Mouse (Mus musculus) layer of hippocampus, adult 9-10 months (tissue): ENCODE data around the gene Sgsm2.
"Not testable (repeated sequence)": the region's sequence is repeated elsewhere in the genome, so short reads cannot be mapped to it uniquely, and the experiment has no call there.

ENCODE experiments used
- DNase-seq: peaks from one replicate; pipeline ENCODE4 v3.0.0; 2022; ENCODE audit warnings: low spot score

Sgsm2 gene

DNA sequence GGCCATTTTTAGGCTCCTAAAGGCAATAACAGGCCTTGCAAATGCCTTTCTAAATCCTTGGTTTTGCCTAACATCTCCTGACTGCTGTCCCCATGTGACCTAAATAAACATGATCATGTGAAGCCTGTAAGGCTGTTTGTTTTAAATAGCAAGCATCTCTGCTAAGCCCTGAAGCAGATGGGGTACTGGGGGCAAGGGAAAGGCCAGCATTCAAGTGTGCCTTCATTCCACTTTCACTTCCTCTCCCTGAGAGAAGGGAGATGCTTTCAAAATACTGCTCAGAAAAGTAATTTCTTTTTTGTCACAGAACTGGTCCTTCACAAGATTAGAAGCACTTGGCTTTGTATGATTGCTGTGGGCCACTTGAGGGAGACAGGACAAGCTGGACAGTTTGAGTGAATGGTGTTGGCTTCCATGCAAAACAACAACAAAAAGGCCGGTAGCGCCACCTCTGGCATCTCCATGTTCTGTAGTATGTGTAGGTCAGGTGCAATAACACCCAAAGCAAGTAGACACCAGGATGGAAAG is 68.4 kb downstream of the Sgsm2 start:
- no peak for DNase-seq

DNA sequence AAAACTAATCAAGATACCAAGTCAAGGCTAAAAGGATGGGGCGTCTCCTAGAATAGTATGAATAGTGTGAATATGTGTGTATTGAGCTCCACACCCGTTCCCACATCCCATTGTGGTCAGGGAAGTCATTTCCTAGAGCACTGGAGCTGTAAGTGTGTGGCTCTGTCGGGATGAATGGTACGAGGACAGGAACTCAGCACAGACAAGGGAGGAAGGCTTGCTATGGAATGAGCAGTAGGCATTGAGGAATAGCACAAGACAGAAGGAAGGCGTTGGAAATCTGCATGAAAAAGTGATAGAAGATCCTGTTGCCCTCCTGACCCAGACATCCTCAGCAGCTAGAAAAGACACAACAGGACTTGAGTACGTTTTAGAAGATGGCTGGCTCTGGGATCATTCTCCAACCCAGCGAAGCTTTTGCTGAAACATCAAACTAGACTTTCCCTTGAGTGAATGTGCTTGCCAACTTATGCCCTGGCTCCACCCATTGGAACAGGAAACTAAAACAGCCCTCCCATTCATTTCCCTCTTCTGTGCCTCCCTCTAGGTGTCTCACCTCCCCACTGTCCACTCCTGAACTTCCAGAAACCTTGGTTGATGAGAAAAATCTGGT is 69.0 kb downstream of the Sgsm2 start:
- no peak for DNase-seq

DNA sequence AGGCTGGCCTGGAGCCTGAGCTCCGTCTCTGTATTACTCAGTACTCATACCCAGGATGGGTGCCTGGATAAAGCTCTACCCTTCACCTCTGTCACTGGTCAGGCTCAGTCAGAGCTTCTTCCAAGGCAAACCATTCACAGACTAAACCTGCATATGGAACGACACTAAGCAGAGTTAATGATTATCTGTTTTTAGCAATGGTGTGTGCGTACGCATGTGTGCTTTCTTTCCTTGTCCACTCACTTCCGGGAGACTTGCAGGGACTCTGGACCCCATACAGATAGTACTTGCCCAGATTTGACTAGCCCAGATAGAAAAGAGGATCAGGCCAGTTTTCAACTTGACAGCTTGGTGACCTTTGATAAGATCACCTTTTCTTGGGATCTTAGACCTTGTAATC is 70.2 kb downstream of the Sgsm2 start:
- DNase-seq, result no peak

DNA sequence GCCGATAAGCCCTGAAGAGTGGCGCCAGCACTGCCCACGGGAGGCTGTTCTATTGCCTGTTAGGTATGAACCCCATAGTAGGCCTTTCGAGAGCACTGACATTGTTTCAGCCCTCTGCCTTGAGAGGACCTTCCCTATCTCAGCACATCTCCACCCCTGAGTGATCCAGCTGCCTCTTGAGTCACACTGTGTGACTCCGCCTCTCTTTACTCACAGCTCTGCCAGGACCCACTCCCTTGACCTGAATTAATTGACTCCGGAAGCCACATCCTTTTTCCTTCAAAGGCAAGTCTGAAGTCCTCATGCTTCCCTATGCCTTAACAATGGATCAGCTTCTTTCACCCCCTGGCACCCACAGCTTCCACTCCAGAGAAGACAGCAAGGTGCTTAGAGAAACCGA is 70.7 kb downstream of the Sgsm2 start:
- no peak for DNase-seq

DNA sequence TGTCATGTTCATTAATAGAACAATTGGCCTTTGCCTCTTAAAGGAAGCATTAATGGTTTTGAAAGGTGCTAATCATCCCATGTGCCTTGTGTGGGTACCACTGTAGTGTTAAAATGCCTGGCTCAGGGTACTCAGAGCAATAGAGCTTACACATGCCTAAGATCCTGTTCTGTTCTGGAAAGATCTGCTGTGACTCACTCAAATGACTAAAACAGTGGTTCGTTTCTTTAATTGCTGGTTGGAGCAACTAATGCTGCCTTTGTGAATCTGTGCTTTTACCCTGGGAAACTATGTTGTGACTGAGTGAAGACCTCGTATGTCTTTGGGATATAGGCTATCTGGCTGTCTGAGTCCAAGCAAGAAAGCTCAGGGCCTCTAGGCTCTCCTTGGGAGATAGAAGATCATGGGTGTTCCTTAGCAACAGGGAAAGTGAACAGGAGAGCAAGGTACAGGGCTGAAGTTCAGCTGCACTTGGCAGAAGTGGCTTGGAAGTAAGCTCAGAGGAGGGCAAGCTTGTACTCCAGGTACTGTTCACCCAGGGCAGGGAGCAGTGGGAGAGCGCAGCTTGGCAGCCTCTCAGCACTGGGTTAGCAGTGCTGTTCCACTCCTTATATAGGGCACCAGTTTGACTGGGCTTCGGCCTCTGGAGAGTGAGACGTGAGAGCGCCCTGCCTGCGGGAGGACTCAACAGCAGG is 74.0 kb downstream of the Sgsm2 start:
- DNase-seq, result no peak

DNA sequence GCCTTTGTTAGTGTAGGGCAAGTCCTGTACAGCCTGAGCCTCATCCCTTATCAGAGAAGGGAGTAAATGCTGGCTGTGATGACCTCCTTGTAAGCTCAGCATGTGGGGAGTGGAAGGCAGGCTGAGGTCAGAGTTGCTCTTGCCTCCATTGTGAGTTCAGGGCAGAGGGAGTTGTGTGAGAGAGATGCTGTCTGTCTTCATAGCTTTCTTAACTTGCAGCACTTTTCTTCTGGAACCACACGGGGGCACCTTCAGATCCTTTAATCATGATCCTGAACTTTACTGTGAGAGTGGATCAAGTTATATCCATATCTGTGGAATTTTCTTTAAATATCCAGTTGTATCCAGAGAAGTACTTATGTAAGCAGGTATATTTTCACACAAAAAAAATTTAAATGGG is 75.4 kb downstream of the Sgsm2 start:
- no peak for DNase-seq

DNA sequence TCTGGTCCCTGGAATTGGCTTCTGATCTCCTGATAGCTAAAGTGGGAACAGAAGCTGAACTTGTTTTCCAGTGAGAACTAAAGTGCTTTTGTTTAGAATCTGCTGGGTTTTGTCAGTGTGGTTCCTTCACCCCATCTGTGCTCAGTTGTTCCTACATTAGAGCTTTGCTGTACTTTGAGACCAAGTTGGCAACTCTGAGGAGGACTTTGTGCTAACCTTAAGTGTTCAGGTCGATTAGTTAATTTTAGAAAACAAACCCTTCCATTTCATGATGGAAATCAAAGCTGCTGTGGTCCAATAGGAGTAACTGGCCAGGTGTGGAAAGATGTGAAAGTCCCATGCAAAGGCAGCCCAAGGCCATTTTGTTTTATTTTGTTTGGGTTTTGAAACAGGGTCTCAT is 75.9 kb downstream of the Sgsm2 start:
- no peak for DNase-seq

DNA sequence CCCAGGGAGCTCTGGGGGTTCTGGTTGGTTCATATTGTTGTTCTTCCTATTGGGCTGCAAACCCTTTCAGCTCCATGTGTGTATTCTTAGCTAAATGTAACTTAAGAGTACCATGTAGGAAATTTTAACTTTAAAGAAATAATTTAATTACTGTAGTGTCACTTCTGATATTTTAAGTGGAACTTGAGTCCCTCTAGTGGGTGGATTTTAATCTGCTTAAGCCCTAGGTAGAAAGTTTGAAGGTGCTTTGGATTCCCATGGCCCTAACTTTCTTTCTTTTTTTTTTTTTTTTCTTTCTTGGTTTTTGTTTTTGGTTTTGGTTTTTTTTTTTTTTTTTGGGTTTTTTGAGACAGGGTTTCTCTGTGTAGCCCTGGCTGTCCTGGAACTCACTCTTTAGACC is 81.1 kb downstream of the Sgsm2 start:
- no peak for DNase-seq

DNA sequence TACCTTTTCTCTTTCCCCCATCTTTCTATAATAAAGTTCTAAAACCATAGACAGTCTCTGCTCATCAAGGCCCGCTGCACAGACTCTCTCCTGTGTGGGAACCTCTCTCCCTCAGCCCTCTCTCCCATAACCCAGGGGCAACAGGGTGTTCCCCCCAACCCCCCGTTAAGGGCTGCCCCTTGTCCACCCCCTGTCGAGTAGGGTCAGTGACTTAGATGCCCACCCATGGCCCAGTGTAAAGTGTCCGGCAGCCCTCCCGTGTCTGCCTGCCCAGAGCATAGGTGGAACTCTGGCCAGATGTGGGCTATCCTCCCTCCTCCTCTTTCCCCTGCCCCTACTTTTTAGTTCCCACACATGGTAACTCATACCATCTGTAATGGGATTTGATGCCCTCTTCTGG is 85.3 kb downstream of the Sgsm2 start:
- DNase-seq, result no peak

DNA sequence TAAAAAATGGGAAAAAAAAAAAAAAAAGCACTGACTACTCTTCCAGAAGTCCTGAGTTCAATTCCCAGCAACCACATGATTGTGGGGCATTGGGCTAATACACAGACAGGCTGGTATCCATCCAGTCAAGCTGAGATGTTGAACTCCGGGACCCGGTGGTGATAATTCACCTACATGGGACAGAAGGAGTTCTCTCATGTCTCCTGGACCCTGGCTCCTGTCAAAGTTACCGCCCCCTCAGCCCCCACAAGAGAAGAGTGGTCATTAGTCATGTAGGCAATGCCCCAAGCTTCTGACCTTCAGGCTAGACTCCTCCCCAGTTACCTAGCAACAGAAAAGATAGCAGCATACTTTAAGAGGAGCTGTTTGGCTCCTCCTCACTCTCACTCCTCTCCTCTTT is 85.8 kb downstream of the Sgsm2 start:
- DNase-seq, result not testable (repeated sequence)

DNA sequence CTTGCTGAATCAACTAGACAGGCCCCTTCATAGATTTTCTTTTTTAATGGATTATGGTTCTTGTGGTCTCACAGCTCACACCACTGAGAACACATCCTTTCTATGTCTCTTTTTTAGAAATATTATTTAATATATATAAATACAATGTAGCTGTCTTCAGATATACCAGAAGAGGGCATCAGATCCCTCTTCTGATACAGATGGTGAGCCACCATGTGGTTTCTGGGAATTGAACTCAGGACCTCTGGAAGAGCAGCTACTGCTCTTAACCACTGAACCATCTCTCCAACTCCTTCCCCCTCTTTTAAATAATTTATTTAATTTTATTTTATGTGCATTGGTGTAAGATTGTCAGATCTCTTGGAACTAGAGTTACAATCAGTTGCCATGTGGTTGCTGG is 86.7 kb downstream of the Sgsm2 start:
- DNase-seq, result no peak

DNA sequence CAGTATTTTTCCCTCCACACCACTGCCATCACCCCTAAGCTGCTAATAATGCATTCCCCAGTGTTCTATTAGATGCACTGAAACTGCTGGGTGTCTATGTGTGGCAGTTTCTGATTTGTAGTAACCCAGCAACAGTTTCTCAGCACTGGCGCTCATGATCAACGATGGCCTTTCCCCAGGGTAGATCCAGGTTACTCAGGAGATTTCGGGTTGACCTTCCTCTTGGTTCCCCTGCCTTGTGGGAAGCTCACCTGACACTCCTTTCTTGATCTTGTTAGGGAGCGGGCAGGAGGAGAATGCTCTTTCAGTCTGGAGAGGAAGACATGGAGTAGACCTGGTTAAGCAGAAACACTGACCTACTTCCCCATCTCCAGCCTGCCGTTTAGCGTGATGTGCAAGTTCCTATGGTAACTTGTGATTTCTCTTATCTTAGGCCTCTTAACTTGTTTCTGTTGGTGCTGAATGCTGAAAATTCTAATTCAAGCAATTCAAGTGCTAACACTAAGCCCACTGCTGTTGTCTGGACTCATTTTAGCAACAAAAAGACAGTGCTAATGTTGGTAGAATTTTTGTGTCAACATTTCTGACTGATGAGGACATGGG is 88.5 kb downstream of the Sgsm2 start:
- no peak for DNase-seq

DNA sequence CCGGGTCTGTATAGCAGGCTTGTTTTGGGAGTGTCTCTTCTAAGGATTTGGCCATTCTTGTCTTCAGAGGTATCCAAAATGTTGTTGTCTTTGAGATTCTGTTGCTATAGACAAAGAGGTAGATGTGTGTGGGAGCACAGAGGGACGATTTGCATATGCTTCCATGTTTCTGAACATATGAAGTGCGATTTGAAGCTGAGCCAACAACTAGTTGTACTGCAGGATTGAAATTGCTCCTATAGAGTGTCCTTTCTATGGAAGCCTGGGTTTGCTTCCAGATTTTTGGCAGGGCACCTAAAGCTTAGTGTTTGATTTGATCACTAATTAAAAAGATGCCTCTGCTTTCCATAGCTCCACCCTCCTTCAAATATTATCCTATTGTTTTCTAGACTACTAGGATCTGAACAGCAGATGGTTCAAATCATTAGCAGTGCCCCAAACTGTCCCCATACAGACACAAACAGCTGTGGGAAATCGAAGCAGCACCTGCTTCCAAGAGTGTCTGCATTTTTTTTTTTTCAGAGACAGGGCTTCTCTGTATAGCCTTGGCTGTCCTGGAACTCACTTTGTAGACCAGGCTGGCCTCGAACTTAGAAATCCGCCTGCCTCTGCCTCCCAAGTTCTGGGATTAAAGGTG is 89.5 kb downstream of the Sgsm2 start:
- no peak for DNase-seq

DNA sequence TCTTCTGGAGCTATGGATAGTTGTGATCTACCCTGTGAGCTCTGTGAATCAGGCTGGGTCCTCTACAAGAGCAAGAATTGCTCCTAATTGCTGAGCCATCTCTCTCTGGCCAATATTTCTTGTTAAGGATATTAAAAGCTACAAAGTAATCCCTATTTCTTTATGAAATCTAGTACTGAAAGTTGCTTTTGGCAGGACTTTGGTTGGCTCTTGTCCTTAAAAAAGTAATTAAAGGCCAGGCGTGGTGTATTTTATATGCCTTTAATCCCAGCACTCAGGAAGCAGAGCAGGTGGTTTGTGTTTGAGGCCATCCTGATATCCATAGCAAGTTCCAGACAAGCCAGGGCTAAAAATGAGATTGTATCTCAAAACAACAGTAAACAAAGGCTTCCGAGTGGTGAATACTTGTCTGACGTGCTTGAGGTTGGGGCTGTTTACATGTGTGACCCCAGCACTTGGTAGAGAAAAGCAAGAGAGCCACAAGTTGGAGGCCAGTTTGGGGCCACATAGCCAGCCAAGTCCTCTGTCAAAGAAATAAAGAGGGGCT is 92.7 kb downstream of the Sgsm2 start:
- DNase-seq, result no peak

DNA sequence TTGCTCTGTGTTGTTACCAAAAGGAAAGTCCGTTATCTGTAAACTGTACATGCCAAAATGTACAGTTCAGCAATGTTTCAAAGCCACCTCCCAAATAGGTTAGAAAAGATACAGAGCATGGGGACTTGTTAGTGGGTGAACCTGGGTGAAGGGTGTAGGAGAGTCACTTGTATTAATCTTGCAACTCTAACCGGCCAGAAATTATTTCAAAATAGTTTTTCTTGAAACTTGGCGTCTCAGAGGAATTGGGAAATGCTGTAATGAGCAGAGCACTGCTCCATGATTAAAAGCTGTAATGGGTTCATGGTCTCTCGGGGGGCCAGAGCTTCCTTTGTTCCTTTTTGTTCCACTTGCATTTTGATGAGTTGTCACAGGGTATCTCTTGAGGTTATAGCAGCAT is 96.2 kb downstream of the Sgsm2 start:
- no peak for DNase-seq
